Mouse (Mus musculus) ovary, adult 2 months (tissue): ENCODE measurements around the gene H2afj. TPM values are rescaled to one million over a fixed set of nuclear protein-coding genes. Genes with fewer than 3 reads are reported as not detected.

ENCODE experiments used
- polyA plus RNA-seq: library from polyadenylated mRNA; depleted of rRNA; stranded (reverse); fragments of >200 nt; gene quantifications from 2 replicates; pipeline ENCODE4 v1.2.3, GENCODE M21; 2012; rRNA removed

Gene H2afj
- 415 and 517 TPM in 2 replicates for polyA plus RNA-seq

GRCm38 (mm10) chr6:136808014-136808417 lies at the start of gene H2afj:
Gene H2afj (plus strand): TSS chr6:136808244.

DNA sequence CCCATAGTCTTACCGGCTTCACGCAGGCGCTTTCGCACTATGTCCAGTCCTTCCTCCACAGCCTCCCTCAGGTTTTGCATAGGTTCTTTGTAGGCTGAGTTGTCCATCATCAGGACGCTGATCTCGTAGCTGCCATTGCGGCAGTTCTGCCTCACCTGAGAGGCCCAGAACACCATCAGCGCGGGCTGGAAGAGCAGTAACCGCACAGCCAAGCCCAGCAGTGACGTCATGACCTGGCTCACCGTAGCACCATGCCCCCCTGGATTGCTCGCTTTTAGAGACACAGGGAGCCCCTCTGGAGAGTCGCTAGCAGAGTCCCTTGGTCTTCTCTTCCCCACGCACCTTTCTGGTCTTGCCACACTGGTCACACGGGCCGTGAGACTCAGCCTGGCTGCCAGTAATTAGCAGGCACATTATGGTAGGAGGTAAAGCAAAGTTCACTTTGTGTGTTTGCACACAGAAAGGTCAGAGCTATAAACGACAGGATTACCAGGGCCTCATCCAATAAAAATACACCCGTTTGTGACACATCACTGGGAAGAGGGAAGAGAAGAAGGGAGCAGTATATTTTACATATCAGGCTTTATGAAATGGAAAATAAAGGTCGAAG lies 26.6 kb upstream of the H2afj start, which contains the start of gene Gucy2c:
TSS of gene Gucy2c (minus strand) at position 389 of the 610 bp plus-strand sequence.

GRCm38 (mm10) chr6:136803739-136804633 lies 4.1 kb upstream of the H2afj start, which contains the start of gene Hist4h4:
Gene Hist4h4 (minus strand): TSS chr6:136804415.

DNA sequence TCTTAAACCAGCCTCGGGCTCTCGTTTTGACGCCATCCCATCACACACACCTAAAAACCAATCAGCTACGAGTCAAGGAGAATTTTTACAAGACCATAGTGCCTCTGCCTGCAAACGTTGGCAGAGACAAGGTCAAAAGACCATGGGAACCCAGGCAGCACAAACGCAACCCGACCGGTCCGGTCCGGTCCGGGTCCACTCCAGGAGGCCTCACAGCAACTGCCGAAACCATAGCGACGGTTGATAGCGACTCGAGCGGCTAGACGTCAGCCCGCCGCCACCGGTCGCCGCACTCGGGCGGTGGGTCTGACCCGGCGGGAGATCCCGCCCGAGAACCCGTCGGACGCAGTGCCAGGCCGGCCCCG lies 19.5 kb downstream of the H2afj start, which contains the start of gene BC049715:
TSS of gene BC049715 (plus strand) at position 111 of the 365 bp plus-strand sequence.

GRCm38 (mm10) chr6:136827881-136828561 lies 20.0 kb downstream of the H2afj start, which contains the start of gene Wbp11:
Gene Wbp11 (minus strand): TSS chr6:136828233.

DNA sequence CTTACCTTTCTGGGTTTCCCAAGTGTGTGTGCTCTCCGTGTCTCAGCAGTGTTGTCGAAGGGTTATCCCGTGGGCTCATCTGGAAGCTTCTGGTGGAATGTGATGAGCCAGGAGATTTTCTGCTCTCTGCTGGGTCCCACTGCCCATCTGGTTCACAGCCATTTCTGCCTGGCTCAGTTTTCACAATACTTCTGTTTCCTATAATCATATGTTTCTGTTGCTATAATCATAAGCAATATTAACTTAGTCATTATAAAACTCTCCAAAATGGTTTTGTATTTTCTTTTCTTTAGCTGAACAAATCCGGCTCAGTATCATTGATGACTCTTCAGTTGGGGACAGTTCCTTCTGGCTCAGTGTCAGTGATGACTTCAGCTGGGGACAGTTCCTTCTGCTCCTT lies 27.3 kb downstream of the H2afj start, which contains the start of gene Smco3:
TSS of gene Smco3 (minus strand) at position 101 of the 400 bp plus-strand sequence.

GRCm38 (mm10) chr6:136857186-136857872 lies 49.3 kb downstream of the H2afj start, which contains the start of gene Art4:
Gene Art4 (minus strand): TSS chr6:136857733.

Other genes starting within 250 kb of the H2afj start
- 25.9 TPM in 2 replicates for gene Plbd1, start 146.3 kb upstream of the H2afj start, polyA plus RNA-seq
- 0.10 TPM in 1 of 2 replicates, not detected in the other for gene Gucy2c, start 26.5 kb upstream of the H2afj start, polyA plus RNA-seq
- gene Hist4h4, start 3.8 kb upstream of the H2afj start, polyA plus RNA-seq = 2.6 and 3.5 TPM in 2 replicates
- gene BC049715, start 19.4 kb downstream of the H2afj start, polyA plus RNA-seq = 3.3 and 4.9 TPM in 2 replicates
- gene Wbp11, start 20.0 kb downstream of the H2afj start, polyA plus RNA-seq = 36.3 and 50.5 TPM in 2 replicates
- gene Smco3, start 27.2 kb downstream of the H2afj start, polyA plus RNA-seq = 0.16 TPM in 1 of 2 replicates, not detected in the other
- 7.8 and 9.4 TPM in 2 replicates for gene Art4, start 49.5 kb downstream of the H2afj start, polyA plus RNA-seq
- 1,591 and 1,646 TPM in 2 replicates for gene Mgp, start 67.6 kb downstream of the H2afj start, polyA plus RNA-seq
- gene Erp27, start 113.9 kb downstream of the H2afj start, polyA plus RNA-seq = not detected in 2 replicates
- 0.49 TPM in 1 of 2 replicates, not detected in the other for gene Pde6h, start 115.6 kb downstream of the H2afj start, polyA plus RNA-seq
- 12.8 and 17.7 TPM in 2 replicates for gene Arhgdib, start 133.7 kb downstream of the H2afj start, polyA plus RNA-seq